Mouse (Mus musculus): Measurements from ENCODE around the gene Lair1. TPM values are rescaled to one million over a fixed set of nuclear protein-coding genes. Genes with fewer than 3 reads are reported as not detected.

Gene Lair1
- polyA plus RNA-seq (2015; fragmentation: Nextera tagmentation; extraction: Ambion mirVana) = 1.3 and 2.2 TPM in 2 replicates

DNA sequence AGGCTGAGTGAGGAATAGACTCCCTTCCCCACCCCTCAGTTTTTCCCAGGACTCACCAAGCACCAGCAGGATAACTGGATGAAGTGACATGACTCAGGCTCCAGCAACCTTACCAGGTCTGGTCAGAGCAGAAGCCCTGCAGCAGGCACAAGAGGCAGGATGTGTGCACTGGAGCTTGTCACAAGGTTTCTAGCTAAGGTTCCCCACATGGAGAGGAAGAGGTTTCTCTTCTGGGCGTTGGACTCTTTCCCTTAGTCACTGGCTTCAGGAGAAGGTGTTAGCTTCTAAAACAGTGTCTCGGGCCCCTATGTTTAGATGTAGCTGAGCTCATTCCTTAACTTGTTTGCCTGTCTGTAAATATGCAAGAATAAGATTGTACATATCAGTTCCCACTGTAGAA, at the start of gene Lair1:
Gene Lair1, minus strand, starts transcription at position 192 of the 400 bp plus-strand sequence.
- no peaks in the 10 kb centered on the region for H3K4me1 ChIP-seq (replicated peaks)
- H3K36me3 ChIP-seq = no peaks in the 10 kb centered on the region
- no peak within 1 kb of the TSS for H3K9ac ChIP-seq
- no peaks in the 10 kb centered on the region for H3K9me3 ChIP-seq (replicated peaks)
- WGBS = 67% methylated on average over 2 of the region's 2 CpGs
- H3K27me3 ChIP-seq = no peaks in the 10 kb centered on the region
- no peak within 1 kb of the TSS for H3K27ac ChIP-seq
- ATAC-seq (replicated peaks; ENCODE audit: insufficient number of reproducible peaks, insufficient read depth, low FRiP score, low read depth) = no peak
- no peak within 1 kb of the TSS for H3K4me3 ChIP-seq
- H3K4me2 ChIP-seq = no peak within 1 kb of the TSS

DNA sequence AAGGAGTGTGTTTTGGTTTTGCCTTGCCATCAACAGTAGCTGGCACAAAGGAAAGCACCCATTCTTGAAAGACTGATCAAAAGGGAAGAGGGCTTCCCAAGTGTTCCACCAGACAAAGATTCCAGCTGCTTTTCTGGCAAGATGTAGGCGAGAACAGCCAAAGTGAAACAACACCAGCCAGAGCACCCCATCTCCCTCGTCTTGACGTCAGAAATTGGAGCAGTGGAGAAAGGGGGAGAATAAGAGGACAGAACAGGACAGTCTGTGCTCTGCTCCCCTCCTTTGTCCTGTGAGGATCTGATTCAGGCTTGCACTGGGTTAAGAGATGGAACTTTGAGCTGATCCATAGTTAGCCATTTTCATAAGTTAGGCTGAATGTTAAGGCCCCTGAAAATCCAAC, 48.8 kb upstream of the Lair1 start:
- no peaks in the 10 kb centered on the region for H3K36me3 ChIP-seq
- no peak overlapping the region for H3K4me2 ChIP-seq
- H3K27ac ChIP-seq = no peak overlapping the region
- H3K9ac ChIP-seq = no peak overlapping the region
- H3K27me3 ChIP-seq = no peaks in the 10 kb centered on the region; the same call in 1 of the 2 replicates
- no peaks in the 10 kb centered on the region for H3K9me3 ChIP-seq (replicated peaks)
- no peak for ATAC-seq (replicated peaks; ENCODE audit: insufficient number of reproducible peaks, insufficient read depth, low FRiP score, low read depth)
- WGBS = 63% methylated on average over 3 of the region's 3 CpGs
- H3K4me3 ChIP-seq = no peak overlapping the region
- H3K4me1 ChIP-seq (replicated peaks) = peaks cover 12% of the 10 kb centered on the region

DNA sequence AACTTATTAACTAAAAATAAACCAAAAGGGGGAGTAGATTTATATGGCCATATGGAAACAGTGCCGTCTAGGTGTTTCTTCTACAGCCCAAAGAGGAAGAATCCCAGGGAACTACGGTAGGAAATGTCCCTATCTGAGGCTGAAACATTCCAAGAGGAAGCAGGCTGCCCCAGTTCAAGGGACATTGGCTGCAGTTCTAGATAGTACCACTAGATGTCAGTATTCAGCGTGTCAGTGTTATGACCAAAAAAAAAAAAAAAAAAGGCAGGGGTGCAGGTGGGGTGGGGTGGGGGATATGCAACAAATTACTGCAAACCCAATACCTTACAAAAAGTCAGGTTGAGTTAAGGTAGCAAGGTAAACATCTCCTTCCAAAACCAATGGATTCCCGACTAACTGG, 40.4 kb upstream of the Lair1 start:
- no peak overlapping the region for H3K4me2 ChIP-seq
- no peaks in the 10 kb centered on the region for H3K9me3 ChIP-seq (replicated peaks)
- 14% methylated on average over 4 of the region's 4 CpGs for WGBS
- H3K9ac ChIP-seq = no peak overlapping the region
- no peaks in the 10 kb centered on the region for H3K36me3 ChIP-seq
- H3K27ac ChIP-seq = no peak overlapping the region
- no peak for ATAC-seq (replicated peaks; ENCODE audit: insufficient number of reproducible peaks, insufficient read depth, low FRiP score, low read depth)
- H3K27me3 ChIP-seq = no peaks in the 10 kb centered on the region
- no peaks in the 10 kb centered on the region for H3K4me1 ChIP-seq (replicated peaks)
- H3K4me3 ChIP-seq = no peak overlapping the region

DNA sequence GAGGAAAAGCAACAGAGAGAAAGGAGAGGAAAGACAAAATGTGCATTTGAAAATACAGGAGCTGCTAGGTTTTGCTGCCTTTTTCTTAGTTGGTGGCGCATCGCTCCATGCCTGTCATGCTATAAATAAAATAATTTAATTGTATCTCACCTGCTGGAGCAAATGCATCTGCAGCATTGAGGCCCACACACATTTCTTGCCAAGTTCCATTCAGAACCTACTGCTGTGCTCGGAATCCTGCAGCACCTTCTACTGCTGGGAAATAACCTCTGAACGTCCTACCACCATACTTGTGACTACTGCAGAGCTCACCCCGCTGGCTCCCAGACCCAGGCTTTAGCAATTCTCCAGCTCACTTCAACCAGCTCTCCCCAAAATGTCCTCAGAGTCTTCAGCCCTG, 38.1 kb upstream of the Lair1 start:
- no peak overlapping the region for H3K27ac ChIP-seq
- H3K4me3 ChIP-seq = no peak overlapping the region
- no peaks in the 10 kb centered on the region for H3K4me1 ChIP-seq (replicated peaks)
- no peak for ATAC-seq (replicated peaks; ENCODE audit: insufficient number of reproducible peaks, insufficient read depth, low FRiP score, low read depth)
- WGBS = 83% methylated on average over 5 of the region's 5 CpGs
- no peaks in the 10 kb centered on the region for H3K36me3 ChIP-seq
- H3K4me2 ChIP-seq = no peak overlapping the region
- H3K9ac ChIP-seq = no peak overlapping the region
- H3K27me3 ChIP-seq = no peaks in the 10 kb centered on the region
- H3K9me3 ChIP-seq (replicated peaks) = no peaks in the 10 kb centered on the region

DNA sequence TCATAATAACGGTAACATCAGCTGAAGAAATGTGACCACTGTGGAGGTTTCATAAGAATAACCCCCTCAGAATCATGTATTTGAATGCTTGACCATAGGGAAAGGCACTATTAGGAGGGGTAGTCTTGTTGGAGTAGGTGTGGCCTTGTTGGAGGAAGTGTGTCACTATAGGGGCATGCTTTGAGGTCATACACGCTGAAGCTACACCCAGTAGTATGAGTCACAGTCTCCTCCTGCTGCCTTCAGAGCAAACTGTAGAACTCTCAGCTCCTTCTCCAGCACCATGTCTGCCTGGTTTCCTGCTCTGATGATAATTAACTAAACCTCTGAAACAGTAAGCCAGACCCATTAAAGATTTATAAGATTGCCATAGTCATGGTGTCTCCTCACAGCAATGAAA, 35.8 kb upstream of the Lair1 start:
- Histone ChIP-seq H3K9ac (no peak overlapping the region), H3K4me2 (no peak overlapping the region), H3K9me3 (replicated peaks) (no peaks in the 10 kb centered on the region), H3K27ac (no peak overlapping the region), H3K36me3 (no peaks in the 10 kb centered on the region), H3K27me3 (no peaks in the 10 kb centered on the region), H3K4me3 (no peak overlapping the region), H3K4me1 (replicated peaks) (no peaks in the 10 kb centered on the region)
- WGBS = 72% methylated on average over 2 of the region's 2 CpGs
- ATAC-seq (replicated peaks; ENCODE audit: insufficient number of reproducible peaks, insufficient read depth, low FRiP score, low read depth) = no peak

DNA sequence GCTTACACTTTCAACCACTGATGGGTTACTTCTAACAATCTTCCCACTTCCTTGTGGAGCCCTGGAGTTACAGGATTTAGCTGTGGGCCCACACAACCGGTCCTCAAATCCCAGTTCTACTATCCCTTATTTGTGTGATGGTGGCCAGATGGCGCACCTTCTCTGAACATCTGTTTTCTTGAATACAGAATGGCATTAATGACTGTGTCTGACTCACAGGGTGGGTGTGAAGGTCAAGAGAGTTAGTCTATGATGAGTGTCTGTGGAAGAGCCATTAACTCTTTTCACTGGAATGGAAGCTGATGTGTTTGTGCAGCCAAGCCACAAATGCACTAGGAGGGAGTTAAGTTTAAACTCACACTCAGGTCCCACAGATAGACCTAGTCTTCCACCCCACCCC, 35.3 kb upstream of the Lair1 start:
- WGBS = 71% methylated on average over 2 of the region's 2 CpGs

DNA sequence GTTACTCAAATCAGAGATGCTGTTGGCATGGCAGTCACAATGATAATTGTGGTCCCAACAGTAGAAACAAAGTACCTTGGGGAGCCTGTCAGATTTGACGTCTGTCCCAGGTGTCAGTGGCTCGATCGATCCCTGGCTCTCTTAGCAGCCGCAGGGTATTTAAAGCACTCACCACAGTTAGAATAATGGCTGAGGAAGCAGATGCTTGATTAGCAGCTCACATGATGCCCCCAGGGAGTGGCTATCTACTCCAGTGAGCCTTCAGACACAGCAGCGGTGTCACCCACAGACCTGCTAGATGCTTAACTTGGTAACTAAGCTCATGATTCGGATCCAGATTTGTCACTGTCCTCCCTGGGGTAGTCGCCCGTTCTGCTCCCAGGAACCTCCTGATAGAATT, 28.2 kb upstream of the Lair1 start:
- Histone ChIP-seq H3K9ac (no peak overlapping the region), H3K36me3 (no peaks in the 10 kb centered on the region), H3K4me1 (replicated peaks) (peaks cover 3% of the 10 kb centered on the region; the same call in 1 of the 2 replicates), H3K9me3 (replicated peaks) (no peaks in the 10 kb centered on the region), H3K4me2 (no peak overlapping the region), H3K4me3 (no peak overlapping the region), H3K27me3 (no peaks in the 10 kb centered on the region), H3K27ac (no peak overlapping the region)
- 23% methylated on average over 8 of the region's 8 CpGs for WGBS
- ATAC-seq (replicated peaks; ENCODE audit: insufficient number of reproducible peaks, insufficient read depth, low FRiP score, low read depth) = no peak

More for the DNA sequence above, 35.3 kb upstream of the Lair1 start:
- no peaks in the 10 kb centered on the region for H3K4me1 ChIP-seq (replicated peaks)
- H3K27me3 ChIP-seq = no peaks in the 10 kb centered on the region
- H3K36me3 ChIP-seq = no peaks in the 10 kb centered on the region
- H3K4me2 ChIP-seq = no peak overlapping the region
- no peak for ATAC-seq (replicated peaks; ENCODE audit: insufficient number of reproducible peaks, insufficient read depth, low FRiP score, low read depth)
- no peak overlapping the region for H3K27ac ChIP-seq
- H3K4me3 ChIP-seq = no peak overlapping the region
- no peak overlapping the region for H3K9ac ChIP-seq
- no peaks in the 10 kb centered on the region for H3K9me3 ChIP-seq (replicated peaks)

DNA sequence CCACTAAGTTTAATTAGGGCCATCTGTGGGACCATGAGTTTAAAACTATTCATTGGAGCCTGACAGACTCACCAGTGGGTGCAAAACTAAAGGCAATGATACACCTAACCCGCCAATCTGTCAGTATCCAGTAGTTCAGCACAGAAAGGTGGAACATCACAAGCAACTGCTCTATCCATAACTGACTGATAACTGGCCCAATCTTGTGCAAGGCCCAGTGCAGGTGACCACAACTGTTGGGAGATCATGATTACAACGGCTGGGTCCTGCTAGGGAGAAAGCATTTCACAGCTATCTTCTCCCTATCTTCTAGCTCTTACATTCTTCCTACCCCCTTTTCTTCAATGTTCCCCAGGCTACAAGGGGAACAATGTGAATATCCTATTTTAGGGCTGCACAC, 25.7 kb upstream of the Lair1 start:
- H3K36me3 ChIP-seq = no peaks in the 10 kb centered on the region
- 58% methylated on average over 2 of the region's 2 CpGs for WGBS

DNA sequence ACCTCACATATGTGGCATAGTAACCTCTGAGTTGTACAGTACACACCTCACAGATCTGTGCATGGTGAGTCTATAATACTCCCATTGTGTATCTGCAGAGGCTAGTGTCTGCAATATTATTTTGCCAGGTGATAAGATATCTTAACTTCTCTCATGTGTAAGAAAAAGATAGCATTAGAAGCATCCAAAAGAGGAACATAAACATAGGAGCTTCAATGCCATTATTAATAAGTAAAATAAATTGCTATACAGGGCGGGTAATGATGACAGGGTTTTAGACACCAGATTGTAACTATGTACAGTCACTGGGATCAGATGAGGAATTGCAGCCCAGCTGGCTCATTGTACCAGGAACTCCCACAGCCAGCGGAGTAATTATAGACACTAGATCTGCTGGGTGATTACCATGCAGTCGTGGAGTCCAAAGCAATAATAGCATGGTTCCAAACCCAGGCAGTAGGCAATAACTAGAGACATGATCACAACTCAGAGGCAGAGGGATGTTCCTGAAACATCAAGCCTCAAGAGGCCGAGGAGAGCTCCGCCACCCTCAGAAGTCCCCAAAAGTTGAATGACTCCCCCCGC, 25.0 kb upstream of the Lair1 start:
- peaks cover 3% of the 10 kb centered on the region; the same call in 1 of the 2 replicates for H3K4me1 ChIP-seq (replicated peaks)
- 72% methylated on average over 6 of the region's 6 CpGs for WGBS
- no peaks in the 10 kb centered on the region for H3K27me3 ChIP-seq
- no peak overlapping the region for H3K9ac ChIP-seq
- H3K4me2 ChIP-seq = no peak overlapping the region
- no peak overlapping the region for H3K4me3 ChIP-seq
- ATAC-seq (replicated peaks; ENCODE audit: insufficient number of reproducible peaks, insufficient read depth, low FRiP score, low read depth) = no peak
- H3K36me3 ChIP-seq = no peaks in the 10 kb centered on the region
- H3K27ac ChIP-seq = no peak overlapping the region
- no peaks in the 10 kb centered on the region for H3K9me3 ChIP-seq (replicated peaks)

More for the DNA sequence above, 25.7 kb upstream of the Lair1 start:
- peaks cover 3% of the 10 kb centered on the region; the same call in 1 of the 2 replicates for H3K4me1 ChIP-seq (replicated peaks)
- H3K9ac ChIP-seq = no peak overlapping the region
- no peak for ATAC-seq (replicated peaks; ENCODE audit: insufficient number of reproducible peaks, insufficient read depth, low FRiP score, low read depth)
- H3K27ac ChIP-seq = no peak overlapping the region
- H3K27me3 ChIP-seq = no peaks in the 10 kb centered on the region
- H3K4me2 ChIP-seq = no peak overlapping the region
- H3K4me3 ChIP-seq = no peak overlapping the region
- no peaks in the 10 kb centered on the region for H3K9me3 ChIP-seq (replicated peaks)

DNA sequence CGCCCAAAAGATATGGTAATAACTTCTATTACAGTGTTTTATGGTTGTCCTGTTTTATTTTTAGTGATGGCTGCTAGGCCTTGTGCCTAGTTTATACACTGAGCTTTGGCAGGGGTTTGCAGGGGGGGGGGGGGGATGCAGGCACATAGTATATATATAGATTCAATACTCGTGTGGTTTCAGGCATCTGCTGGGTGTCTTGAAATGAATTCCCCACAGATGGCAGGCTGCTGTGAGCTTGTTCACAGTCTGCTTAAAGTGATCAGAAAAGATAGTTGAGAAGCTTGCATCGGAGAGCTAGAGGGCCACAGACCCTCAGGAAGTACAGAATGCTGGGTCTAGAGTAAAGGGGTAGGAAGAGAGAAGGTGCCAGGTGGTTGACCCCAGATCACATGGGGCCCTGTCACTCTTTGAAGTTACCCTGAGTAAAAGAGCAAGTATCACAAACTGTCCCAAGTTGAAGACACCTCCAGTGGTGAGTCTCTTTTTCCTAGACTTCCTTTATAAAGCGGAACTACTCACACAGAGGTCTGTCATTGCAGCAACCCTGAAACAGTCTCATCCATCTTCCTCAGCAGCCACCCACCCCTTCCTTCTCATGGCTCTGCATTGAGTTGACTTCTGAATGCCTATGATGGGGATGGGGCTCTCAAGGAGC, 24.4 kb upstream of the Lair1 start:
- no peaks in the 10 kb centered on the region for H3K9me3 ChIP-seq (replicated peaks)
- WGBS = 61% methylated on average over 4 of the region's 4 CpGs
- ATAC-seq (replicated peaks; ENCODE audit: insufficient number of reproducible peaks, insufficient read depth, low FRiP score, low read depth) = no peak

DNA sequence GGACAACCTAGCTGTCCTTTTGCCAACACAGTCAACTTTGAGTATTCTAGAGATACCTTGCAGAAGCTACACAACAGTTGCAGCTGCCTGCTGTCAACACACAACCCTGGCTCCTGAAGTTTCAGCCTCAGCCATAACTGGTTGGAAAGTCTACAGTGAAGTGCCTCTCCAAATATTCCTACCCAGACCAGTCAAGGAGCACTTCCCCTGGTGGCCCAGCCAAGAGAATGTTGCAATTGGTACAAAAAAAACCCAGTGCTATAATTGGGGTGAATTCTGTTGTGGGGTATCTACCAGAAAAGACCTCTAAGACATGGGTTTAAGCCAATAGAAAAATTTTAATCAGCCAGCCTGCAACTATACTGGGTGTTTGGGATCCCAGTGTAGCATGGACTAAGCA, 22.6 kb upstream of the Lair1 start:
- Histone ChIP-seq H3K4me3 (no peak overlapping the region), H3K9me3 (replicated peaks) (no peaks in the 10 kb centered on the region), H3K4me1 (replicated peaks) (no peaks in the 10 kb centered on the region), H3K4me2 (no peak overlapping the region), H3K27me3 (no peaks in the 10 kb centered on the region), H3K36me3 (no peaks in the 10 kb centered on the region), H3K9ac (no peak overlapping the region), H3K27ac (no peak overlapping the region)
- no peak for ATAC-seq (replicated peaks; ENCODE audit: insufficient number of reproducible peaks, insufficient read depth, low FRiP score, low read depth)

More for the DNA sequence above, 24.4 kb upstream of the Lair1 start:
- Histone ChIP-seq H3K4me1 (replicated peaks) (peaks cover 3% of the 10 kb centered on the region; the same call in 1 of the 2 replicates), H3K27ac (no peak overlapping the region), H3K4me3 (no peak overlapping the region), H3K9ac (no peak overlapping the region), H3K36me3 (no peaks in the 10 kb centered on the region), H3K4me2 (no peak overlapping the region), H3K27me3 (no peaks in the 10 kb centered on the region)

DNA sequence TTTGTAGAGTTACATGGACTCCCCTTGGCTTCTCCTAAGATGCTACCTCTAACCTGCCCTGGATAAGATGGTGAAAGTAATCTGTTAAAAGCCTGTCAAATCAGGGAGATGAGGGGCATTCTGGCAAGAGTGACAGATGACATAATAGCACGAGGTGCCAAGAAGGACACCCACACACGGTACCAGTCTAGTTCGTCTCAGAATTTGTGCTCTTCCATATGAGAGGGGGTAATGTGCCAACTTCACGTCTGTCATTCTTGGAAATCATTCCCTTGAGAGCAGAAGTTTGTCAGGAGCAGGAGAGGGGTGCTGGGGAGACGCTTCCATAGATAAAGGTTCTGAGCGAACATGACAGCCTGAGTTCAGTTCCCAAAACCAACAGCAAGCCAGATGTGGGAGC, 21.2 kb upstream of the Lair1 start:
- Histone ChIP-seq H3K27ac (no peak overlapping the region), H3K27me3 (no peaks in the 10 kb centered on the region)
- ATAC-seq (replicated peaks; ENCODE audit: insufficient number of reproducible peaks, insufficient read depth, low FRiP score, low read depth) = no peak

More for the DNA sequence above, 21.2 kb upstream of the Lair1 start:
- no peak overlapping the region for H3K4me3 ChIP-seq
- H3K9me3 ChIP-seq (replicated peaks) = no peaks in the 10 kb centered on the region
- H3K36me3 ChIP-seq = no peaks in the 10 kb centered on the region
- H3K4me2 ChIP-seq = no peak overlapping the region
- no peak overlapping the region for H3K9ac ChIP-seq
- WGBS = 57% methylated on average over 6 of the region's 6 CpGs
- H3K4me1 ChIP-seq (replicated peaks) = no peaks in the 10 kb centered on the region
